Mouse (Mus musculus) stomach, embryonic 15.5 days (tissue): ENCODE results near the gene Dgkq. TPM values are rescaled to one million over a fixed set of nuclear protein-coding genes. Genes with fewer than 3 reads are reported as not detected.

Experiments used
- ATAC-seq: fragments of 200-750 bp; cut with Nextera tagmentation; 2 replicates; pipeline ENCODE4 v1.8.0; 2017; ENCODE audit warnings: low read depth, moderate number of reproducible peaks, moderate TSS enrichment; ENCODE audit not compliant: insufficient read depth, low FRiP score
- H3K27ac ChIP-seq: fragments of 300-500 bp; sonication (generic); 2 replicates; pipeline ENCODE4 v1.5.1; 2015; ENCODE audit warnings: mild to moderate bottlenecking, inconsistent platforms
- H3K27me3 ChIP-seq: fragments of 300-500 bp; sonication (generic); replicated peaks from 2 replicates; pipeline ENCODE4 v1.6.1; 2015; ENCODE audit warnings: inconsistent platforms
- H3K36me3 ChIP-seq: fragments of 300-500 bp; sonication (generic); 2 replicates; pipeline ENCODE4 v1.6.1; 2015; ENCODE audit warnings: inconsistent platforms
- H3K4me1 ChIP-seq: fragments of 300-500 bp; sonication (generic); 2 replicates; pipeline ENCODE4 v1.6.1; 2015; ENCODE audit warnings: inconsistent platforms
- H3K4me2 ChIP-seq: fragments of 300-500 bp; sonication (generic); 2 replicates; pipeline ENCODE4 v1.6.1; 2015; ENCODE audit warnings: mild to moderate bottlenecking, inconsistent platforms
- H3K4me3 ChIP-seq: fragments of 300-500 bp; sonication (generic); replicated peaks from 2 replicates; pipeline ENCODE4 v1.5.1; 2015; ENCODE audit warnings: inconsistent platforms
- H3K9ac ChIP-seq: fragments of 300-500 bp; sonication (generic); 2 replicates; pipeline ENCODE4 v1.6.1; 2015; ENCODE audit warnings: inconsistent platforms
- H3K9me3 ChIP-seq: fragments of 300-500 bp; sonication (generic); 2 replicates; pipeline ENCODE4 v1.6.1; 2016; ENCODE audit warnings: inconsistent platforms
- WGBS: fragments of 180-500 bp; shearing (Covaris S2); methylation state at CpG from one replicate; pipeline ENCODE4 v1.1.7; 2015; 5-methylcytosine and 5-hydroxymethylcytosine counted together
- polyA plus RNA-seq: library from polyadenylated mRNA; unstranded; fragments of >200 nt; fragmentation: Nextera tagmentation; extraction: Ambion mirVana; gene quantifications from 2 replicates; pipeline ENCODE4 v1.2.1, GENCODE M21; 2015

The Dgkq gene
- polyA plus RNA-seq, 1 experiment from 2014 or later: 10.6 TPM

GRCm38 (mm10) chr5:108679909-108680308 lies 10.4 kb upstream of the Dgkq start:
- Histone ChIP-seq H3K9ac (no peak overlapping the region), H3K4me3 (no peak overlapping the region), H3K4me1 (peaks cover 12% of the 10 kb centered on the region), H3K9me3 (no peaks in the 10 kb centered on the region), H3K27me3 (no peaks in the 10 kb centered on the region), H3K36me3 (no peaks in the 10 kb centered on the region), H3K4me2 (no peak overlapping the region), H3K27ac (no peak overlapping the region)
- ATAC-seq: no peak
- WGBS: 50% methylated on average over 3 of the region's 3 CpGs

DNA sequence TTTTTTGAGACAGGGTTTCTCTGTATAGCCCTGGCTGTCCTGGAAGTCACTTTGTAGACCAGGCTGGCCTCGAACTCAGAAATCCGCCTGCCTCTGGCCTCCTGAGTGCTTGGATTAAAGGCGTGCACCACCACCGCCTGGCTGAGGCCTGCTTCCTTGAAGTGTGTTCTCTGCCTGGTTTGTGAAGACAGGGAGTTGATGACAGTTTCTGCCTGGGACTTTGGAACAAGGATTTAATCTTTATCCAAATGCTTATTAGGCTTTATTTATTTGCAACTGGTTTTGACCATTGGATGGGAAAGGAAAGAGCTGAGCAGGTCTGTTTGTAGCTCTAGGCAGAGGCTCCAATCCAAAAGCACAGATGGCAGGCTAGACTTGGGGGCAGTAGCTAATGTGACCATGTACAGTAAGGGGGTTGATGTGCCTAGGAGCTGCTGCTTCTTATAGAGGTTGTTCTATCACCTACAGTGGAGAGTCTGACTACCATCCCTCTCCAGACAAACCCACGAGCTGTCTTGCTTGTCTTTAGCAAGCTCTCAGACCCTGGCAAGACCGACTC lies 8.9 kb upstream of the Dgkq start:
- H3K4me1 ChIP-seq: peaks cover 12% of the 10 kb centered on the region
- no peak overlapping the region for H3K9ac ChIP-seq
- no peaks in the 10 kb centered on the region for H3K36me3 ChIP-seq
- no peak overlapping the region for H3K4me2 ChIP-seq
- H3K9me3 ChIP-seq: no peaks in the 10 kb centered on the region
- no peak for ATAC-seq
- WGBS: 91% methylated on average over 6 of the region's 6 CpGs
- no peak overlapping the region for H3K27ac ChIP-seq
- no peak overlapping the region for H3K4me3 ChIP-seq
- no peaks in the 10 kb centered on the region for H3K27me3 ChIP-seq

DNA sequence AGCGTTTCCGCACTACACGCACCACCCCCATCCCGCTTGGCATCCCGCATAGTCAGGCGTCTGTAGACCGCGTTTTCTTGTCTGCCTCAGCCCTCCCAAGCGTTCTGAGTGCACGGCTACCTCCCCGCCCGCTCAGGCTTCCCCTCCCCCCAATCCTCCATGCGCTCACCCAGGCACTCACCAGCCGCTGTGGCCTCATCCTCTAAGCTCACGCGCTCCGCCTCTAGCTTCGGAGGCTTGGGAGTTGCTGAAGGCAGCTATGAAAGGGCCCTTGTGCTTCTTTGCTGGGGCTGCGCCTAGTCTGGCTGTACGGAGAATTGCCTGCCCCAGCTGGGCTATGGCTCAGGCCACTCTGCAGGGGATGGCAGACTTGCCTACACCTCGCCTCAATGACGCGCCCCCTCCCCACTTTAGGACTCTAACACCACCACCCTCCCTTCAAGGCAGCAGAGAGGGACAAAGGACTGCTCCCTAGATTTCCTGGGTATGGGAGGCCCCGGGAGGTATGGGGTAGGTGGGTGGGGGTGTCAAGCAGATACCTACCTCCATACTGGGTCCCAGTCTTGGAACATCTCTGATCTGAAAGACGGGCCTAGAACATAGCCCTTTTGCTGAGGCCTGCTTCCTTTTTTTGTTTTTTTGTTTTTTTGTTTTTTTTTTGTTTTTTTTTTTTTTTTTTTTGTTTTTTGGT lies 8.3 kb upstream of the Dgkq start:
- Histone ChIP-seq H3K36me3 (0 out of 2 replicates have a peak, but pooled peaks cover 5% of the 10 kb centered on the region), H3K27ac (peak overlapping the region; percentile 68), H3K9ac (0 out of 2 replicates have a peak overlapping the region, but pooled peaks have one; percentile 29), H3K4me2 (peak overlapping the region; percentile 65), H3K4me3 (peak overlapping the region; percentile 36), H3K27me3 (no peaks in the 10 kb centered on the region), H3K9me3 (no peaks in the 10 kb centered on the region), H3K4me1 (peaks cover 12% of the 10 kb centered on the region)
- 8% methylated on average over 25 of the region's 25 CpGs for WGBS
- ATAC-seq: peak; percentile 59

DNA sequence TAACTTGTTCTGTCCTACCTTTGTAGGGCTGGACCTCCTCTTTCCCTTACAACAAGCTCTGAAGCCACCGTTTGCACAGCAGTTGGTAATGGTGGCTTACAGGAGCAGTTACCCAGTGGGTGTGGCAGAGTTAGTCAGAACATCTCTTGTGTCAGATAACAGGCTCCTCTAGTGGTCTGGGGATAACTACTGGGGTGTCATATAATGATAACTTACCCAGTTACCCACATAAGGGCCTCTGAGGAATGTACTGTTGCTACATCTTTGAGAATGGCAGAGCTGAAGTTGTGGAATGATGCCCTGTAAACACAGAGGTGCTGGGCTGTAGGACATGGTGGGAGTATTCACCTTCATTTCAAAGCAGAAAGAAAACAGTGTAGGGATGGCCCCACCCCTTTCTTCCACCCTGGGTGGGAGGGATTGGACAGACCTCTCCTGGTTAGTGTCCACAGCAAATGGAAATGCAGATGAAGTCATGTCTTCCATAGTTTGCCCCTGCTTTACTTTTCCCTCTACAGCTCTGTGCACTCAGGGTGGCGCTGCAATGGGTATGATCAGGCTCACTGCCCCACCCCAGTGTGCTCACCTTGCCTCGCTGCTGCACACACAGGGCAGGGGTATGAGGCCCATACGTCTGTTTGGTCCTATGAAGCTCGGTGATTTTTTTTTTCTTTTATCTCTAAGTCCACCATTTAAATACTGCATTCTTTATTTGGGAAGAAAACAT lies 7.5 kb upstream of the Dgkq start:
- Histone ChIP-seq H3K4me3 (peak overlapping the region; percentile 36), H3K9ac (no peak overlapping the region), H3K9me3 (no peaks in the 10 kb centered on the region), H3K4me1 (peaks cover 12% of the 10 kb centered on the region), H3K27ac (peak overlapping the region; percentile 68), H3K36me3 (peaks cover 12% of the 10 kb centered on the region; the same call in 1 of the 2 replicates), H3K27me3 (no peaks in the 10 kb centered on the region), H3K4me2 (peak overlapping the region; percentile 65)
- ATAC-seq: peak; percentile 66
- WGBS: 11% methylated on average over 5 of the region's 5 CpGs

DNA sequence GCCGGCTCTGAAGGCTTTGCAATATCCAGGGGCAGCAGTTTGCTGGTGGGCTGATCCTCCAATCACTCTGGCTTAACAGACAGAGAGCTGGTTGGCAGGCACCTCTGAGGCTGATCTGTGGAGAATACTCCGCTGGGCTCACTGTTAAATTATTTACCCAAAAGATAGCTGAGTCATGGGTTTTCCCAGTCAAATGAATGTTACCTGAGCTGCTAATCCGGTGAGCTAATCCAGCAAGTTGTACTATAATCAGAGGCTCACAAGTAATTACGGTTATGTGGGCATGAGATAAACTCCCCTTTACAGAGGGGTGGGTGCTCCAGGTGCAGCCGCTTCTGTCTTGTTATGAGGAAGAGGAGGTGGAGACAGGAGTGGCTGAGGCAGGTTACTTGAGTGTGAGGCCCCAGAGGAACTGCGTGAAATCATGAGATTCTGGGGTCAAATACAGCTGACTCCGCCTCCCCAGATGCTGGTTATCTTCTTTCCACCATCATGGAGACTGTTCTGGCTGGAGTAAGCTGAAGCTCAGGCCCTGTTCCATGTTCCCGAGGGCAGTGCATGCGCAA lies 5.9 kb upstream of the Dgkq start, which contains the start of gene Slc26a1:
Gene Slc26a1 (minus strand): TSS at position 319 of the 566 bp plus-strand sequence.
- no peak within 1 kb of the TSS for H3K9ac ChIP-seq
- peak within 1 kb of the TSS; percentile 48 for H3K27ac ChIP-seq
- ATAC-seq: peak; percentile 15; the same call in 1 of the 2 replicates
- H3K4me2 ChIP-seq: no peak within 1 kb of the TSS
- H3K4me1 ChIP-seq: peaks cover 12% of the 10 kb centered on the region
- WGBS: 53% methylated on average over 9 of the region's 9 CpGs
- no peaks in the 10 kb centered on the region for H3K27me3 ChIP-seq
- H3K4me3 ChIP-seq: no peak within 1 kb of the TSS
- peaks cover 15% of the 10 kb centered on the region; the same call in 1 of the 2 replicates for H3K36me3 ChIP-seq
- no peaks in the 10 kb centered on the region for H3K9me3 ChIP-seq

DNA sequence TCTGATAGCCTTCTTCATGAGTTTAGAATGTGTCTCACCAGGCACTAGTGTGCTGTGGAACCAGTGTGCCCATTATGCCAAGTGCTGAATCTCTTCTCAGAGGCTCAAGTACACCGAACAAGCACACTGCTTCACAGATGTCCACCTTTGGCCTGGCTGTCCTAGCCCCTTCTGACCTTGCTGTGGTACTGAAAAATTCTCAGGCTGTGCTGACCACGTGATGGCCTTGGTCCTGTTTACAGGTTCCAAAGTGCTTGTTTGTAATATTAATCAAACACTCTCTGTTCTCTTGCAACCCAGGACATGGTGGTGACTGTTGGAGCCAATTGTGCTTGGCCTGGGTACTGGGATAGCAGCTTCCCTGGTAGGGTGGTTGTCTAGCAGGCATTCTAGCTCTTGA lies 5.2 kb upstream of the Dgkq start:
- Histone ChIP-seq H3K27me3 (no peaks in the 10 kb centered on the region), H3K9ac (no peak overlapping the region), H3K36me3 (peaks cover 15% of the 10 kb centered on the region; the same call in 1 of the 2 replicates), H3K4me3 (no peak overlapping the region), H3K27ac (no peak overlapping the region), H3K4me1 (peaks cover 15% of the 10 kb centered on the region), H3K9me3 (no peaks in the 10 kb centered on the region), H3K4me2 (no peak overlapping the region)
- 75% methylated on average over 2 of the region's 2 CpGs for WGBS
- ATAC-seq: no peak

GRCm38 (mm10) chr5:108671757-108672156 lies 2.3 kb upstream of the Dgkq start:
- no peaks in the 10 kb centered on the region for H3K9me3 ChIP-seq
- H3K4me3 ChIP-seq: no peak overlapping the region
- peaks cover 15% of the 10 kb centered on the region; the same call in 1 of the 2 replicates for H3K36me3 ChIP-seq
- H3K4me2 ChIP-seq: no peak overlapping the region
- peaks cover 10% of the 10 kb centered on the region for H3K4me1 ChIP-seq
- no peak overlapping the region for H3K9ac ChIP-seq
- no peak for ATAC-seq
- 95% methylated on average over 12 of the region's 12 CpGs for WGBS
- no peaks in the 10 kb centered on the region for H3K27me3 ChIP-seq
- H3K27ac ChIP-seq: no peak overlapping the region

GRCm38 (mm10) chr5:108670785-108671184 lies 1.3 kb upstream of the Dgkq start:
- Histone ChIP-seq H3K4me2 (no peak overlapping the region), H3K27me3 (no peaks in the 10 kb centered on the region), H3K36me3 (peaks cover 15% of the 10 kb centered on the region; the same call in 1 of the 2 replicates), H3K9ac (no peak overlapping the region), H3K27ac (no peak overlapping the region), H3K4me1 (peaks cover 10% of the 10 kb centered on the region), H3K4me3 (no peak overlapping the region), H3K9me3 (no peaks in the 10 kb centered on the region)
- peak; percentile 29; the same call in 1 of the 2 replicates for ATAC-seq

- no peaks in the 10 kb centered on the region for H3K9me3 ChIP-seq
- peaks cover 15% of the 10 kb centered on the region; the same call in 1 of the 2 replicates for H3K36me3 ChIP-seq
- H3K27ac ChIP-seq: peak overlapping the region; percentile 89; the same call in 1 of the 2 replicates
- H3K4me3 ChIP-seq: peak overlapping the region; percentile 59; the same call in 1 of the 2 replicates
- peak overlapping the region; percentile 80 for H3K4me2 ChIP-seq
- no peaks in the 10 kb centered on the region for H3K27me3 ChIP-seq
- WGBS: 69% methylated on average over 9 of the region's 9 CpGs
- ATAC-seq: no peak
- no peak overlapping the region; the same call in 1 of the 2 replicates for H3K9ac ChIP-seq
- peaks cover 10% of the 10 kb centered on the region for H3K4me1 ChIP-seq
These were observed 514 bp upstream of the Dgkq start for GRCm38 (mm10) chr5:108669986-108670385.

DNA sequence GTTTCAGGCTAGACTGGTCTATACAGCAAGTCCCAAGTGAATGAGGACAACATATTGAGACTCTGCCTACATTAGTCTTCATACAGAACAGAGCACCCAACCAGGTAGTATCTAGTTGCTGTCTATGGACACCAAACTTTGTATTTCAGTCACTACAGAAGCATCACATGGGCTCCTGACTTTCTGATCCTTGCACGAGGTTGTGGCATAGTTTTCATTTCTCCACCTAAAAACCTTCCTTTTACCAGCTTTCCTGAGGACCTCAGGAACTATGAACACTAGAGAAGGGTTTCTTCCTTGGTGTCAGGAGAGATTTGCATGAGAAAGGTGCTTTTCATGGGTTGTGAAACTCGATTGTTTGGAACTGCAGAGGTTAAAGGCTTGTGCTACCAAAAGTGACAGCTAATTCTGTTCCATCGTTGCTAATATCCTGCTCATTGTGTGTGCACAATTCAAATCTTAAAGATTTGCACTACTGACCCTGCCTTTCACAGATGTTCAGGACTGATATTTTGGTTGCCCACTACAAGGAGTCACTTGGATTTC lies 1.0 kb downstream of the Dgkq start:
- H3K4me1 ChIP-seq: peaks cover 10% of the 10 kb centered on the region
- H3K4me2 ChIP-seq: peak overlapping the region; percentile 80
- H3K9me3 ChIP-seq: no peaks in the 10 kb centered on the region
- 0 out of 2 replicates have a peak, but pooled peaks have one; percentile 2 for ATAC-seq
- H3K9ac ChIP-seq: peak overlapping the region; percentile 68; the same call in 1 of the 2 replicates
- peaks cover 15% of the 10 kb centered on the region; the same call in 1 of the 2 replicates for H3K36me3 ChIP-seq
- peak overlapping the region; percentile 59 for H3K4me3 ChIP-seq
- no peaks in the 10 kb centered on the region for H3K27me3 ChIP-seq
- H3K27ac ChIP-seq: peak overlapping the region; percentile 89; the same call in 1 of the 2 replicates
- WGBS: 9% methylated on average over 3 of the region's 3 CpGs

DNA sequence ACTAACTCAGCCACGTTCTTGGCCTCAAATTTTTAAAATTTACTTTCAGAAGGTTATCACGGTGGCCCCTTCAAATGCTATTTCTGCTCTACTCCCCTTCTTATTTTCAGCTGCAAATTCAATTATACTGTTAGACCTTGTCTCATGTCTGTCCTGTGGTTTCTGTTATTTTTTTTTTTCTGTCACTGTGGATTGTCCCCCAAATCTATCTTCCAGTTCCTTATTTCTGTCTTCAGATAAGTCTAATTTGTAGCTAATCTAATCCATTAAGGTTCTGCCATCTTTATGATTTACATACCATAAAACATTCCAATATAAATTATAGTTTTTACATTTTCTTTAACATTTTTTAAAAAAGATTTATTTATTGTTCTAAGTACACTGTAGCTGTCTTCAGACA lies 2.1 kb downstream of the Dgkq start:
- 73% methylated on average over 2 of the region's 2 CpGs for WGBS
- peaks cover 10% of the 10 kb centered on the region for H3K4me1 ChIP-seq
- no peaks in the 10 kb centered on the region for H3K9me3 ChIP-seq
- H3K27ac ChIP-seq: no peak overlapping the region
- no peak overlapping the region for H3K9ac ChIP-seq
- H3K4me2 ChIP-seq: no peak overlapping the region
- H3K4me3 ChIP-seq: no peak overlapping the region
- no peak for ATAC-seq
- peaks cover 8% of the 10 kb centered on the region; the same call in 1 of the 2 replicates for H3K36me3 ChIP-seq
- no peaks in the 10 kb centered on the region for H3K27me3 ChIP-seq
